Mouse (Mus musculus) ZHBTc4 (cell line): Measurements from ENCODE around the gene Tada3.

Source experiments
- DNase-seq: peaks from one replicate; pipeline ENCODE4 v3.0.0-alpha.2; 2011; ENCODE audit warnings: low read depth, low spot score

The Tada3 gene

GRCm38 (mm10) chr6:113388960-113389359 lies 11.3 kb upstream of the Tada3 start, which contains the start of gene Ttll3:
Gene Ttll3 (plus strand): TSS chr6:113389260.
- no peak for DNase-seq

- DNase-seq, result no peak
Observed at GRCm38 (mm10) chr6:113386025-113386424, 8.3 kb upstream of the Tada3 start.

GRCm38 (mm10) chr6:113385160-113385714 lies 7.6 kb upstream of the Tada3 start:
- DNase-seq, result no peak

GRCm38 (mm10) chr6:113384351-113384927 lies 6.8 kb upstream of the Tada3 start:
- DNase-seq, result no peak

- peak; percentile 57 for DNase-seq
Observed at GRCm38 (mm10) chr6:113380480-113380879, 2.8 kb upstream of the Tada3 start.

GRCm38 (mm10) chr6:113379246-113379645 lies 1.6 kb upstream of the Tada3 start:
- no peak for DNase-seq

- DNase-seq, result no peak
Observed at GRCm38 (mm10) chr6:113377172-113377495, 549 bp downstream of the Tada3 start.

- no peak for DNase-seq
Observed at GRCm38 (mm10) chr6:113373491-113373890, 4.2 kb downstream of the Tada3 start.

GRCm38 (mm10) chr6:113370194-113370929 lies 7.3 kb downstream of the Tada3 start:
- no peak for DNase-seq

- no peak for DNase-seq
Observed at GRCm38 (mm10) chr6:113368577-113368976, 9.1 kb downstream of the Tada3 start.

- DNase-seq, result peak; percentile 94
Observed at GRCm38 (mm10) chr6:113368124-113368523, 9.6 kb downstream of the Tada3 start.

- no peak for DNase-seq
Observed at GRCm38 (mm10) chr6:113367574-113367973, 10.1 kb downstream of the Tada3 start.

- peak; percentile 57 for DNase-seq
Observed at GRCm38 (mm10) chr6:113366639-113367038, 11.0 kb downstream of the Tada3 start.

GRCm38 (mm10) chr6:113364518-113365135 lies 13.1 kb downstream of the Tada3 start:
- DNase-seq, result peak; percentile 57

- no peak for DNase-seq
Observed at GRCm38 (mm10) chr6:113362241-113362640, 15.4 kb downstream of the Tada3 start.

GRCm38 (mm10) chr6:113361476-113361875 lies 16.2 kb downstream of the Tada3 start:
- DNase-seq, result peak; percentile 72

- DNase-seq, result no peak
Observed at GRCm38 (mm10) chr6:113353696-113354095, 24.0 kb downstream of the Tada3 start.

- no peak for DNase-seq
Observed at GRCm38 (mm10) chr6:113352820-113353219, 24.9 kb downstream of the Tada3 start.

- DNase-seq, result no peak
Observed at GRCm38 (mm10) chr6:113351653-113352052, 26.0 kb downstream of the Tada3 start.

GRCm38 (mm10) chr6:113351161-113351560 lies 26.5 kb downstream of the Tada3 start:
- peak; percentile 35 for DNase-seq

GRCm38 (mm10) chr6:113350538-113350937 lies 27.1 kb downstream of the Tada3 start:
- peak; percentile 61 for DNase-seq

- no peak for DNase-seq
Observed at GRCm38 (mm10) chr6:113346897-113347296, 30.8 kb downstream of the Tada3 start.

- DNase-seq, result no peak
Observed at GRCm38 (mm10) chr6:113344321-113344720, 33.4 kb downstream of the Tada3 start.
